Mouse (Mus musculus): ENCODE measurements around the gene Commd1. TPM values are rescaled to one million over a fixed set of nuclear protein-coding genes. Genes with fewer than 3 reads are reported as not detected.
A peak's percentile ranks its signal among the peaks of the same experiment; 100 is the strongest.

Gene Commd1
- polyA plus RNA-seq, 1 experiment: 51.1 TPM

- WGBS: 1% methylated on average over 4 of the region's 4 CpGs
- H3K4me3 ChIP-seq (replicated peaks; ENCODE audit: control insufficient read depth, low read depth, low read length): no peak overlapping the region
- peaks cover 33% of the 10 kb centered on the region for H3K4me1 ChIP-seq (ENCODE audit: control insufficient read depth, insufficient read depth, low read length)
- no peak for TF ChIP-seq POLR2A (IDR thresholded peaks at IDR 0.05; ENCODE audit: borderline replicate concordance, control insufficient read depth, low read depth, low read length)
- TF ChIP-seq CTCF (IDR thresholded peaks at IDR 0.05; ENCODE audit: control insufficient read depth, insufficient read depth, low read length): no peak
- no peak overlapping the region for H3K27ac ChIP-seq (ENCODE audit: control insufficient read depth, insufficient read depth, low read depth, low read length, poor library complexity)
Measured at GRCm38 (mm10) chr11:22851416-22851815, 130.8 kb downstream of the Commd1 start.

- peaks cover 36% of the 10 kb centered on the region for H3K4me1 ChIP-seq (ENCODE audit: control insufficient read depth, insufficient read depth, low read length)
- TF ChIP-seq CTCF (IDR thresholded peaks at IDR 0.05; ENCODE audit: control insufficient read depth, insufficient read depth, low read length) (no peak), POLR2A (IDR thresholded peaks at IDR 0.05; ENCODE audit: borderline replicate concordance, control insufficient read depth, low read depth, low read length) (no peak)
- H3K4me3 ChIP-seq (replicated peaks; ENCODE audit: control insufficient read depth, low read depth, low read length): no peak overlapping the region
- WGBS: 25% methylated on average over 4 of the region's 4 CpGs
- H3K27ac ChIP-seq (ENCODE audit: control insufficient read depth, insufficient read depth, low read depth, low read length, poor library complexity): peak overlapping the region; percentile 50; the same call in 1 of the 2 replicates
Measured at GRCm38 (mm10) chr11:22850077-22850476, 132.1 kb downstream of the Commd1 start.

- WGBS: 16% methylated on average over 5 of the region's 5 CpGs
- no peak overlapping the region for H3K4me3 ChIP-seq (replicated peaks; ENCODE audit: control insufficient read depth, low read depth, low read length)
- peaks cover 39% of the 10 kb centered on the region for H3K4me1 ChIP-seq (ENCODE audit: control insufficient read depth, insufficient read depth, low read length)
- no peak for TF ChIP-seq POLR2A (IDR thresholded peaks at IDR 0.05; ENCODE audit: borderline replicate concordance, control insufficient read depth, low read depth, low read length)
- H3K27ac ChIP-seq (ENCODE audit: control insufficient read depth, insufficient read depth, low read depth, low read length, poor library complexity): peak overlapping the region; percentile 4; the same call in 1 of the 2 replicates
Measured at GRCm38 (mm10) chr11:22848649-22849195, 133.5 kb downstream of the Commd1 start.

- Histone ChIP-seq H3K4me3 (replicated peaks; ENCODE audit: control insufficient read depth, low read depth, low read length) (no peak overlapping the region), H3K4me1 (ENCODE audit: control insufficient read depth, insufficient read depth, low read length) (peaks cover 41% of the 10 kb centered on the region), H3K27ac (ENCODE audit: control insufficient read depth, insufficient read depth, low read depth, low read length, poor library complexity) (peak overlapping the region; percentile 24)
- 18% methylated on average over 8 of the region's 8 CpGs for WGBS
- TF ChIP-seq POLR2A (IDR thresholded peaks at IDR 0.05; ENCODE audit: borderline replicate concordance, control insufficient read depth, low read depth, low read length) (no peak), CTCF (IDR thresholded peaks at IDR 0.05; ENCODE audit: control insufficient read depth, insufficient read depth, low read length) (no peak)
Measured at GRCm38 (mm10) chr11:22847732-22848648, 134.2 kb downstream of the Commd1 start.

GRCm38 (mm10) chr11:22846960-22847731 lies 135.0 kb downstream of the Commd1 start:
- TF ChIP-seq CTCF (IDR thresholded peaks at IDR 0.05; ENCODE audit: control insufficient read depth, insufficient read depth, low read length) (no peak), POLR2A (IDR thresholded peaks at IDR 0.05; ENCODE audit: borderline replicate concordance, control insufficient read depth, low read depth, low read length) (no peak)
- H3K4me3 ChIP-seq (replicated peaks; ENCODE audit: control insufficient read depth, low read depth, low read length): no peak overlapping the region

More at GRCm38 (mm10) chr11:22846960-22847731, 135.0 kb downstream of the Commd1 start:
- 45% methylated on average over 8 of the region's 8 CpGs for WGBS
- Histone ChIP-seq H3K4me1 (ENCODE audit: control insufficient read depth, insufficient read depth, low read length) (peaks cover 39% of the 10 kb centered on the region), H3K27ac (ENCODE audit: control insufficient read depth, insufficient read depth, low read depth, low read length, poor library complexity) (peak overlapping the region; percentile 38; the same call in 1 of the 2 replicates)

Other genes with a start within 250 kb of the Commd1 start
- gene B3gnt2, start 121.4 kb downstream of the Commd1 start, polyA plus RNA-seq (2011; ENCODE audit: insufficient read depth, insufficient read length, low replicate concordance, missing spikeins): 0.54 and 6.2 TPM in 2 replicates
- gene Zrsr1, start 10.4 kb downstream of the Commd1 start, polyA plus RNA-seq (2011; ENCODE audit: insufficient read depth, insufficient read length, low replicate concordance, missing spikeins): 31.7 and 34.0 TPM in 2 replicates
- gene Gm28048, start 292 bp downstream of the Commd1 start, polyA plus RNA-seq (2011; ENCODE audit: insufficient read depth, insufficient read length, low replicate concordance, missing spikeins): 13.8 and 21.9 TPM in 2 replicates
- gene Cct4, start 8.1 kb upstream of the Commd1 start, polyA plus RNA-seq (2011; ENCODE audit: insufficient read depth, insufficient read length, low replicate concordance, missing spikeins): 60.8 and 121 TPM in 2 replicates
- gene Fam161a, start 25.1 kb upstream of the Commd1 start, polyA plus RNA-seq (2011; ENCODE audit: insufficient read depth, insufficient read length, low replicate concordance, missing spikeins): 2.1 and 6.9 TPM in 2 replicates